Mouse (Mus musculus): ENCODE results near the gene Btbd35f15.
"Not testable (repeated sequence)": the region's sequence is repeated elsewhere in the genome, so short reads cannot be mapped to it uniquely, and the experiment has no call there.

Gene Btbd35f15

GRCm38 (mm10) chrX:33577214-33577613 is at the start of gene Btbd35f15:
TSS of gene Btbd35f15 (minus strand) at chrX:33577314.
- not testable (repeated sequence) for DNase-seq (ENCODE audit: low spot score)
